Mouse (Mus musculus): ENCODE measurements around the gene Rpl37. TPM values are rescaled to one million over a fixed set of nuclear protein-coding genes. Genes with fewer than 3 reads are reported as not detected.

Gene Rpl37
- total and polyA plus RNA-seq, 3 experiments: 646 to 1,787 (median 1,083) TPM

- H3K36me3 ChIP-seq (replicated peaks in 1 of 2; ENCODE audit: control insufficient read depth in 1 of 2, insufficient read depth in 1 of 2, low read length in 1 of 2): peaks cover 0 to 6% of the 10 kb centered on the region in 2 experiments
- no peak overlapping the region for H3K27ac ChIP-seq (ENCODE audit: insufficient read depth, low read depth)
- H3K4me2 ChIP-seq (ENCODE audit: insufficient read depth, low read depth, poor library complexity, severe bottlenecking): no peak overlapping the region
- in situ Hi-C loops (cut with MboI; ENCODE audit: low pct_ligation_motif_present, low pct_unique_long_range_greater_than_20kb, low sequenced_read_pairs): no loop called here
- no peaks in the 10 kb centered on the region for H3K9me3 ChIP-seq (replicated peaks; ENCODE audit: low read length)
- TF ChIP-seq HCFC1 (IDR thresholded peaks at IDR 0.05; ENCODE audit: low read depth, low read length): no peak
- no peak for TF ChIP-seq MEF2A (IDR thresholded peaks at IDR 0.05; ENCODE audit: borderline replicate concordance, low read depth, low read length)
- no peak for TF ChIP-seq MAZ (IDR thresholded peaks at IDR 0.05; ENCODE audit: low read depth, low read length)
- TF ChIP-seq ZMIZ1 (IDR thresholded peaks at IDR 0.05; ENCODE audit: low read depth, low read length): no peak
- TF ChIP-seq RAD21 (IDR thresholded peaks at IDR 0.05; ENCODE audit: low read depth, low read length): no peak
- TF ChIP-seq CHD2 (IDR thresholded peaks at IDR 0.05; ENCODE audit: low read length): no peak
- no peak for TF ChIP-seq MYC (IDR thresholded peaks at IDR 0.05; ENCODE audit: low read depth, low read length)
- TF ChIP-seq ZNF384 (IDR thresholded peaks at IDR 0.05; ENCODE audit: low read depth, low read length): no peak
- TF ChIP-seq CTCF (conservative IDR thresholded peaks at IDR 0.05 in 1 of 2, IDR thresholded peaks at IDR 0.05 in 1 of 2; ENCODE audit: low read depth in 2 of 2, low read length in 2 of 2): no peak
- TF ChIP-seq TCF12 (IDR thresholded peaks at IDR 0.05; ENCODE audit: low read depth, low read length): no peak
- TF ChIP-seq POLR2A (IDR thresholded peaks at IDR 0.05; ENCODE audit: low read depth, low read length): no peak
- TF ChIP-seq CHD1 (IDR thresholded peaks at IDR 0.05; ENCODE audit: low read depth, low read length): no peak
- TF ChIP-seq MAX (IDR thresholded peaks at IDR 0.05; ENCODE audit: low read length): no peak
- no peak for TF ChIP-seq JUND (conservative IDR thresholded peaks at IDR 0.05; ENCODE audit: low read depth, low read length)
- TF ChIP-seq RCOR1 (conservative IDR thresholded peaks at IDR 0.05; ENCODE audit: low read depth, low read length): no peak
- TF ChIP-seq EP300 (IDR thresholded peaks at IDR 0.05; ENCODE audit: low read length): no peak
- no peak overlapping the region for H3K9ac ChIP-seq (ENCODE audit: insufficient read depth, low read depth)
- dilution Hi-C loops (cut with MboI; ENCODE audit: extremely low pct_ligation_motif_present, extremely low pct_unique_long_range_greater_than_20kb, low sequenced_read_pairs): no loop called here
- H3K4me3 ChIP-seq (replicated peaks in 1 of 3; ENCODE audit: low read depth in 2 of 3, low read length in 2 of 3, poor library complexity in 1 of 3): no peak overlapping the region
- DNase-seq (ENCODE audit: extremely low read depth): no peak
- H3K27me3 ChIP-seq (replicated peaks): no peaks in the 10 kb centered on the region
- no peaks in the 10 kb centered on the region for H3K79me2 ChIP-seq (replicated peaks; ENCODE audit: control insufficient read depth, extremely low read depth, insufficient read depth, poor library complexity, severe bottlenecking)
- peaks cover 0 to 1% of the 10 kb centered on the region in 2 experiments; a peak in 1 of 4 replicates for H3K4me1 ChIP-seq (ENCODE audit: control insufficient read depth in 1 of 2, insufficient read depth in 2 of 2)
Observed at GRCm38 (mm10) chr15:5133301-5133700, 16.9 kb downstream of the Rpl37 start.

DNA sequence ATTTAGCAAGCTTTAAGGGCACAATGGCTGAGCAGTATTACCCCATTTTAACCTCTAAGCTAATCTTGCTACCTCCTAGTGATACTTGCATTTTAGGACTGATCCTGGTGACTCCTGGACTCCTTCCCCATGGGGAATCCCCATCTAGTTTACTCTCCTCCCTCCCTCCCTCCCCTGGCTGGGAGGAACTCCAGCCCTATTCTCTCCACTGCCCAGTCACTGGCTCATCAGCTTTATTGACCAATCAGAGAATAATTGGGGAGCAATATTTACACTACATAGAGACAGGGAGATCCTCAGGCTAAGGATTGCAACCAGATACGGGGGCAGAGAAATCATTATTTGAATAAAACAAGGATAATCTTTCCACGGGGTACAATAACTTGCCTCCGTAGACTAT lies 17.7 kb downstream of the Rpl37 start:
- no peak for DNase-seq (ENCODE audit: extremely low read depth)
- TF ChIP-seq BHLHE40 (IDR thresholded peaks at IDR 0.05; ENCODE audit: low read depth, low read length): no peak
- TF ChIP-seq E2F4 (IDR thresholded peaks at IDR 0.05; ENCODE audit: insufficient replicate concordance, low read depth, low read length): no peak
- TF ChIP-seq ELF1 (IDR thresholded peaks at IDR 0.05; ENCODE audit: low read depth, low read length): no peak
- TF ChIP-seq NRF1 (IDR thresholded peaks at IDR 0.05; ENCODE audit: low read depth, low read length): no peak
- TF ChIP-seq HCFC1 (IDR thresholded peaks at IDR 0.05; ENCODE audit: low read depth, low read length): no peak
- no peak for TF ChIP-seq SMC3 (IDR thresholded peaks at IDR 0.05; ENCODE audit: low read depth, low read length)
- TF ChIP-seq MAFK (IDR thresholded peaks at IDR 0.05; ENCODE audit: insufficient replicate concordance, low read length): no peak
- no peak for TF ChIP-seq JUND (conservative IDR thresholded peaks at IDR 0.05; ENCODE audit: low read depth, low read length)
- TF ChIP-seq KAT2A (IDR thresholded peaks at IDR 0.05; ENCODE audit: insufficient replicate concordance, low read length): no peak
- no peak for TF ChIP-seq JUN (IDR thresholded peaks at IDR 0.05; ENCODE audit: insufficient read depth, low read depth, low read length)
- no peak for TF ChIP-seq ZMIZ1 (IDR thresholded peaks at IDR 0.05; ENCODE audit: low read depth, low read length)
- TF ChIP-seq PAX5 (IDR thresholded peaks at IDR 0.05; ENCODE audit: low read length): no peak
- no peak for TF ChIP-seq RCOR1 (conservative IDR thresholded peaks at IDR 0.05; ENCODE audit: low read depth, low read length)
- no peak for TF ChIP-seq USF1 (IDR thresholded peaks at IDR 0.05; ENCODE audit: low read depth, low read length)
- Histone ChIP-seq H3K9me3 (replicated peaks; ENCODE audit: low read length) (no peaks in the 10 kb centered on the region), H3K27ac (ENCODE audit: insufficient read depth, low read depth) (no peak overlapping the region), H3K4me3 (replicated peaks in 1 of 3; ENCODE audit: low read depth in 2 of 3, low read length in 2 of 3, poor library complexity in 1 of 3) (no peak overlapping the region), H3K79me2 (replicated peaks; ENCODE audit: control insufficient read depth, extremely low read depth, insufficient read depth, poor library complexity, severe bottlenecking) (no peaks in the 10 kb centered on the region), H3K27me3 (replicated peaks) (no peaks in the 10 kb centered on the region), H3K4me2 (ENCODE audit: insufficient read depth, low read depth, poor library complexity, severe bottlenecking) (no peak overlapping the region), H3K4me1 (ENCODE audit: control insufficient read depth in 1 of 2, insufficient read depth in 2 of 2) (no peaks in the 10 kb centered on the region), H3K9ac (ENCODE audit: insufficient read depth, low read depth) (no peak overlapping the region), H3K36me3 (replicated peaks in 1 of 2; ENCODE audit: control insufficient read depth in 1 of 2, insufficient read depth in 1 of 2, low read length in 1 of 2) (peaks cover 0 to 4% of the 10 kb centered on the region in 2 experiments)
- dilution Hi-C loops (cut with MboI; ENCODE audit: extremely low pct_ligation_motif_present, extremely low pct_unique_long_range_greater_than_20kb, low sequenced_read_pairs): no loop called here
- in situ Hi-C loops (cut with MboI; ENCODE audit: low pct_ligation_motif_present, low pct_unique_long_range_greater_than_20kb, low sequenced_read_pairs): no loop called here

Measured in CH12.LX (cell line).